Mouse (Mus musculus) testis, adult 2 months (tissue): ENCODE results near the gene Nr2f2. TPM values are rescaled to one million over a fixed set of nuclear protein-coding genes. Genes with fewer than 3 reads are reported as not detected.
A peak's percentile ranks its signal among the peaks of the same experiment; 100 is the strongest.

Source experiments
- H3K27ac ChIP-seq: fragments of 200-500 bp; 2 replicates; pipeline ENCODE4 v1.5.1; 2012; ENCODE audit warnings: low read depth, low read length; ENCODE audit not compliant: control insufficient read depth, insufficient read depth
- H3K27me3 ChIP-seq: fragments of 200-500 bp; 2 replicates; pipeline ENCODE4 v1.6.1; 2012; ENCODE audit warnings: mild to moderate bottlenecking, low read length, moderate library complexity; ENCODE audit not compliant: control insufficient read depth, insufficient read depth
- H3K36me3 ChIP-seq: fragments of 200-500 bp; 2 replicates; pipeline ENCODE4 v1.6.1; 2012; ENCODE audit warnings: mild to moderate bottlenecking, low read length; ENCODE audit not compliant: control insufficient read depth, insufficient read depth
- H3K4me1 ChIP-seq: fragments of 200-500 bp; 2 replicates; pipeline ENCODE4 v1.6.1; 2012; ENCODE audit warnings: low read length; ENCODE audit not compliant: control insufficient read depth, insufficient read depth
- H3K4me3 ChIP-seq: fragments of 200-500 bp; 2 replicates; pipeline ENCODE4 v1.5.1; 2012; ENCODE audit warnings: low read depth, mild to moderate bottlenecking, low read length, moderate library complexity, mixed read lengths; ENCODE audit not compliant: control insufficient read depth
- CTCF ChIP-seq: fragments of 200-500 bp; IDR thresholded peaks from 2 replicates; pipeline ENCODE4 v1.5.1; 2012; ENCODE audit warnings: low read depth, mild to moderate bottlenecking, inconsistent platforms, low read length, moderate library complexity; ENCODE audit not compliant: control insufficient read depth, insufficient read depth, insufficient replicate concordance
- POLR2A ChIP-seq: fragments of 200-500 bp; IDR thresholded peaks from 2 replicates; pipeline ENCODE4 v1.6.1; 2012; ENCODE audit warnings: low read depth, mild to moderate bottlenecking, inconsistent platforms, low read length, moderate library complexity; ENCODE audit not compliant: control insufficient read depth
- polyA plus RNA-seq: library from polyadenylated mRNA; depleted of rRNA; stranded (reverse); fragments of >200 nt; gene quantifications from 2 replicates; pipeline ENCODE4 v1.2.3, GENCODE M21; 2012

Nr2f2 gene
- polyA plus RNA-seq, 1 experiment = 11.3 TPM

DNA sequence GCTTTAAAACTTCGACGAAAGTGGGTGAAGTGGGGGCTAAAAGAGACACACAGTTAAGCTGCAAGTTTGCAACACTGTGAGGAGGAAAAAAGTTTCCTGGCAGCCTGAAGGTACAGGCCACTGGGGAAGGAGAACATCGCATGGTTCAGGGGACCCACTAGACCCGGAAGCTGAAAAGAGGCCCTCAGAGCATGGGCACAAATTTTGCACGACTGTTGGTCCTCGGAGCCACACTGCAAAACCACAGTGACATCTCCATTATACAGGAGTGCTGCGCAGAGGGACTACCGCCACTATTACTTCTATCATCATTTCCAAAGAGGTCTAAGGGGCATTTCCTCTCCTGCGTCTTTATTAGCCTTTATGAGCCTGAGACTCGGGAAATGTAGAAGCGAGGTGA lies 32.7 kb downstream of the Nr2f2 start:
- no peak for TF ChIP-seq CTCF
- TF ChIP-seq POLR2A = no peak
- Histone ChIP-seq H3K36me3 (no peaks in the 10 kb centered on the region), H3K27me3 (peaks cover 2% of the 10 kb centered on the region; the same call in 1 of the 2 replicates), H3K4me1 (peaks cover 19% of the 10 kb centered on the region), H3K27ac (peak overlapping the region; percentile 1; the same call in 1 of the 2 replicates), H3K4me3 (no peak overlapping the region)

DNA sequence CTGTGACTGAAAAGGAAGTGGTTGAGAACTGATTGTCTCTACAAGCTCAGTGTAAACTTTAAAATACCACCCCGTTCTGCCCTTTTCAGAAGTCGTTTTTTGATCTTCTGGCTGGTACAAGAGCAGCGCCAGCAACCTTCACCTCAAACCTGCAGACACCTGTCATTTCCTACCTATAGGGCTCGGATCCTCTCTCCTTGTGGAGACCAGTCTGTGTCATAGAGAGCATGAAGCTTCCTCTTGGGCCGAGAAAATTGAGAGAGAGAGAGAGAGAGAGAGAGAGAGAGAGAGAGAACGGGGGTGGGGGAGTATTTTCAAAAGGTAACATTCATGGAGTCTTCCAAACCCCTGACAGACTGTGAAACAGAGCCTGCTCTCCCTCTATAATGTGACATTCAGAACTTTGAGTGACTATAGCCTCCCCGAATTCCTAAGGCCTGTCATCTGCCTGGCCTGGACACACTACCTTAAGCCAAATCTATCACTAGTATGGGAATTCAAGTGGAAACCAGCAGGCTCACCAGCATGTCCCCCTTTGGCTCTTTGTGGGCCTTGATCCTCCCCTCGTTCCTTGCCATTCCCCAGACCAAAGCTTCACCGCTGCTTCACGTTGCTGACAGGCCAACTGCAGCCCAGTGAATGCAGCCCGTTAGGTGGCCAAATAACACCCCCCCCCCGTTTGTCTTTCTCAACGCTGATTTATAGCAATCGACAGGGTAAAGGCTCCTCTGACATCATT lies 33.4 kb downstream of the Nr2f2 start:
- Histone ChIP-seq H3K27ac (peak overlapping the region; percentile 74), H3K27me3 (peaks cover 2% of the 10 kb centered on the region; the same call in 1 of the 2 replicates), H3K36me3 (no peaks in the 10 kb centered on the region), H3K4me1 (peaks cover 18% of the 10 kb centered on the region), H3K4me3 (no peak overlapping the region)
- no peak for TF ChIP-seq POLR2A
- TF ChIP-seq CTCF = no peak

DNA sequence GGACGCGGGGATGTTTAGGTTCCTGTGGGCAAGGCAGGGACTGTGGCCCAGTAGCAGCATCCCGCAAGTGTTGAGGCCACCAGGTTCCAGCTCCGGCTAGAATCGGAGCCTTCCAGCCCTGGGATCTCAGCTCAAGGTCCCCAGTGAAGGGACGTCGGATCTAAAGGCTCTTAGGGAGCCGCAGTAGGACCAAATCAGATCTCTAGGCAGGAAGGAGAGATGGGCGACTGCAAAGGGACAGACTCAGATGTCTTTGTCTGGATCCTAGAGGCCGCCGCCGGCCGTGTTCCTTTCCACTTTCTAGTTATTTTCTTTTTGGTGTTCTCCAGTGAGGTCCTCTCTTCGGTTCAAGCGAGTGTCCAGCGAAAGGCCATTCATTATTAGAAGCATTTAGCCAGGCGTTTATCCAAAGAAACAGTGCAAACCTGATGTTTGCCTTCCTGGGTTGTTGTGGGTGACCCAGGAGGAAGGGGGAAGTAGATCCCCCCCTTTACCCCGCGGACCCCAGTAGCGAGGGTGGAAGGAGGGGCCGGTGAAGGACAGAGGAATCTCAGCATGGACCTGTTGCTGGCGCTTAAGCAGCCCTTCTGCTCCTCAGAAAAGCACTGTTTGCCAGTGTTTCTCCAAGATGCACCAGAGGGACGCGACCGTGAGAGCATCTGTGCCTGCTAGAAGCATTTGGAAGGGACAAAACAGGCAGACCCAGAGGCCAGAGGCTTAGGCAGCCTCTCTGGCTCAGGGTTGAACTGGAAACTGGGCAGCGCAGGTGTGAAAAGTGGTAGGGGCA lies 34.3 kb downstream of the Nr2f2 start:
- peak overlapping the region; percentile 68 for H3K4me3 ChIP-seq
- H3K4me1 ChIP-seq = peaks cover 16% of the 10 kb centered on the region
- TF ChIP-seq POLR2A (0 out of 2 replicates have a peak, but pooled peaks have one; percentile 19), CTCF (no peak)
- peak overlapping the region; percentile 74 for H3K27ac ChIP-seq
- no peaks in the 10 kb centered on the region for H3K36me3 ChIP-seq
- peaks cover 2% of the 10 kb centered on the region; the same call in 1 of the 2 replicates for H3K27me3 ChIP-seq

DNA sequence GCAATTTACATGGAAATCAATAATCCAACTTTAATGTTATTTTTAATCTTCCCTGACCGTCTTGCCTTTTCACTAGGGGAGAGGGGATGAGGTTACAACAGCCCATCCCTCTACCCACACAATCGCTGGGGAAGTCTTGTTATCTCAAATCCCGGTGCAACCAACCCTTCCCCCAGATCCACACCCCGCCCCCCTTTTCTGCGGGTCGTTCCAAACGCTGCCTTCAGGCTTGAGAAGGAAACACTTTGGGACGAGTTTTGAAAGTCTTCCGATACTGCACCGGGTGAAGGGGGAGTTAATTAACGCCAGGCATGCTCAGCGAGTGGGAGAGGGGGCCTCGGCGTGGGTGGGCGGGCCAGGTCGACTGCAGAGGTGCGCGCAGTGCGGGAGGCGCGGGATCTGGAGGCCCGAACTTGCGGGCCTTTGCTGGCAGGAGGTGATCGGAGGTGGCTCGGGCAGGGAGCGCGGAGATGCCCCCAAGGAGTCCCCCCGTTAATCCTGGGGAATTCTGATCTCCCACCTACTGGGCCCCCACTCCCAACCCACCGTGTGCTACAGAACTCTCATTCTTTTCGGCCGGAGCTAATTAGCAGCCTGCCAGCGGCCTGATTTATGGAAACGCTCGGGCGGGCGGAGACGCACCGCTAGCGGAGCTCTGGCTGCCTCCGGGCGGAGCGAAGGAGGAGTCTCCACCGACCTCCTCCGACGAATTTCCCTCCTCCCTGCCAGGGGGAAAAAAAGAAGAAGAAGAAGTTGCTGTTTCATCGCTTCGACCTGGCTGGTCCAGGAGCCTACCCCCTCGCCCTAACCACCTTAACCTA lies 35.1 kb downstream of the Nr2f2 start:
- Histone ChIP-seq H3K36me3 (no peaks in the 10 kb centered on the region), H3K27ac (peak overlapping the region; percentile 74), H3K4me3 (peak overlapping the region; percentile 68), H3K4me1 (peaks cover 16% of the 10 kb centered on the region), H3K27me3 (peaks cover 2% of the 10 kb centered on the region; the same call in 1 of the 2 replicates)
- no peak for TF ChIP-seq CTCF
- no peak; the same call in 1 of the 2 replicates for TF ChIP-seq POLR2A

DNA sequence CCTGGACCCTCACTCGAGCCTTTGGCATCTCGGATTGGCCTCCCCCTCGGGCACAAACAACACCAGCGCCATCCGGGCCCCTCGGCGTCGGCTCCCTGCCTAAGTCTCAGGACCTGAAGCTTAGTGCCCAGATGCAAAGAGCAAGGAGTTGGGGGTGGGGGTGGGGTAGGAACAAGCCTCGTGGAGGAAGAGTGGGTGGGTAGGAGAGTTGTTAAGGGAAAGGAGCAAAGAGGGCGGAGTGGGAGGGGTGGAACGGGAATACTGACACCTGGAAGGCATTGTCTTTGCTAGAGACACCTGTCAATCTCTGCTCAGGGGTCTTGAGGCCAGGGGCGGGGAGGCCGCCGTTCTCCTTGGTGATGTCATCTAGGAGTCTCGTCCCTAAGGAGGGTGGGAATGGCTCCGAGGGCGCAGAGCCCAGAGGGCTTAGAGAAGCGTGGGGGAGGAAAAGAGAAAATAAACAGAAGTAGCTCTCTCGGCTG lies 35.7 kb downstream of the Nr2f2 start:
- no peak for TF ChIP-seq CTCF
- TF ChIP-seq POLR2A = no peak
- H3K4me1 ChIP-seq = peaks cover 16% of the 10 kb centered on the region
- no peak overlapping the region for H3K27ac ChIP-seq
- no peak overlapping the region for H3K4me3 ChIP-seq
- H3K27me3 ChIP-seq = peaks cover 2% of the 10 kb centered on the region; the same call in 1 of the 2 replicates
- H3K36me3 ChIP-seq = no peaks in the 10 kb centered on the region

DNA sequence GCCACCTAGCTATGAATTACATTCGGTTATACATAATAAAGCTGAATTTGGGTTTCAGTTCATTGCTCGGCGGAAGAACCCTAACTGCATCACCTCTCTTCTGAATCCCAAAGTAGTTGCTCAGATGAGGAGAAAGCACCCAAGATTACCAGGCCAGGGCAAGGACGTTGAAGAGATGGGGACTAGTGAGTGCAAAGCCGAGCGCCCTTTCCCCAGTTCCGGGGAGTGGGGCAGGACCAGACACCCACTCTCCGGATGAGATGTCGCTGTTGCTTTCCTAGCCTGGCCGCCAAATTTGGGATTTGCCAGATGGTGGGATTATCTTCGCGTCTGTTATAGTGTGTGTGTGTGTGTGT lies 36.4 kb downstream of the Nr2f2 start:
- no peak overlapping the region for H3K4me3 ChIP-seq
- peaks cover 19% of the 10 kb centered on the region for H3K4me1 ChIP-seq
- H3K36me3 ChIP-seq = no peaks in the 10 kb centered on the region
- H3K27me3 ChIP-seq = peaks cover 2% of the 10 kb centered on the region; the same call in 1 of the 2 replicates
- TF ChIP-seq POLR2A (no peak), CTCF (no peak)
- H3K27ac ChIP-seq = no peak overlapping the region
